Comparison of ENCODE assay signal across 10 mouse cellular contexts in the genomic region with DNA sequence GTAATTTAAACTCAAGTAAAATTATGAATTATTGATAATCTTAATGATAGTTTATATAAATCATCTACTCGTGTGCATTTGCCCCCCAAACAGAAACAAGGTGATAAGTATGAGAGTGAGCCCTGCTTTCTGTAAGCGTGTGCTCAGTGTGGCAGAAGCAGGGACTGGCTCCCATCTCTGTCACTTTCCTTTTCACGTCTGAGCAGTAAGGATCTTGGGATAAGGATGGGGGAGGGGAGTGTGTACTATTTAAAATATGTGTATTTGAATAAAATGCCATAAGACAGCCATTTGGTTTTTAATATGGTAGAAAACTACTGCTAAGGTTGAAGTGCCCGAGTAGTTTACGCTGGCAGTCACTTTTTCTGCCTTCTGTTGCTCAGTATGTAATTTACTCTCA. TPM values are rescaled to one million over a fixed set of nuclear protein-coding genes. Genes with fewer than 3 reads are reported as not detected.
DNase-seq lines count a peak whose midpoint lies in the region; ATAC-seq lines count a peak whose summit lies in the region.
"Had no signal": no experiment of that assay in that cellular context is flagged by ENCODE, and none has a peak within 500 bp of the region (broad histone marks: within the 10 kb centered on the region; RNA-seq: fewer than 3 reads in every experiment).

No protein-coding gene starts in this region.

- 0 out of 2 replicates have a peak overlapping the region, but pooled peaks have one; percentile 15 for H3K4me2 ChIP-seq in embryonic facial prominence, embryonic 14.5 days (ENCODE audit: low read depth, low read length)
- H3K4me2 ChIP-seq in hindbrain, embryonic 12.5 days (replicated peaks), result peak overlapping the region; percentile 35
- H3K4me2 ChIP-seq in neural tube, embryonic 12.5 days (replicated peaks), result 0 out of 2 replicates have a peak overlapping the region, but pooled peaks have one; percentile 14

- H3K27me3 ChIP-seq in embryonic facial prominence, embryonic 14.5 days (replicated peaks; ENCODE audit: control insufficient read depth, insufficient read depth, low read length), result no peaks in the 10 kb centered on the region
- no peaks in the 10 kb centered on the region for H3K27me3 ChIP-seq in embryonic facial prominence, embryonic 10.5 days (replicated peaks; ENCODE audit: low read depth, poor library complexity, severe bottlenecking)
- no peaks in the 10 kb centered on the region for H3K27me3 ChIP-seq in hindbrain, embryonic 12.5 days
- no peaks in the 10 kb centered on the region for H3K27me3 ChIP-seq in hindbrain, embryonic 10.5 days (ENCODE audit: insufficient read depth, poor library complexity, severe bottlenecking)
- H3K27me3 ChIP-seq in neural tube, embryonic 12.5 days (replicated peaks), result no peaks in the 10 kb centered on the region

- peaks cover 10% of the 10 kb centered on the region for H3K4me1 ChIP-seq in embryonic facial prominence, embryonic 14.5 days (ENCODE audit: control insufficient read depth, insufficient read depth, low read length)
- peaks cover 32% of the 10 kb centered on the region for H3K4me1 ChIP-seq in embryonic facial prominence, embryonic 10.5 days
- H3K4me1 ChIP-seq in hindbrain, embryonic 12.5 days, result peaks cover 23% of the 10 kb centered on the region
- peaks cover 40% of the 10 kb centered on the region for H3K4me1 ChIP-seq in hindbrain, embryonic 10.5 days (replicated peaks)
- H3K4me1 ChIP-seq in neural tube, embryonic 12.5 days, result peaks cover 23% of the 10 kb centered on the region

- no peak overlapping the region for H3K27ac ChIP-seq in embryonic facial prominence, embryonic 14.5 days (replicated peaks; ENCODE audit: low read depth, low read length)
- no peak overlapping the region for H3K27ac ChIP-seq in embryonic facial prominence, embryonic 10.5 days (replicated peaks)
- peak overlapping the region; percentile 30; the same call in 1 of the 2 replicates for H3K27ac ChIP-seq in hindbrain, embryonic 12.5 days
- no peak overlapping the region for H3K27ac ChIP-seq in hindbrain, embryonic 10.5 days
- no peak overlapping the region for H3K27ac ChIP-seq in neural tube, embryonic 12.5 days
- H3K27ac ChIP-seq: kidney, postnatal 0 days had no signal

- no peak for DNase-seq in embryonic facial prominence, embryonic 14.5 days (ENCODE audit: low spot score)
- DNase-seq in embryonic facial prominence, embryonic 10.5 days (ENCODE audit: low spot score), result no peak
- no peak for DNase-seq in hindbrain, embryonic 10.5 days (ENCODE audit: low spot score)
- DNase-seq in neural tube, embryonic 10.5 days (ENCODE audit: extremely low spot score, low spot score), result no peak
- no peak for DNase-seq in frontal cortex, postnatal 14 days (ENCODE audit: low spot score in 2 of 2)
- DNase-seq: liver had no signal

- no peak for ATAC-seq in embryonic facial prominence, embryonic 14.5 days (ENCODE audit: low read depth)
- ATAC-seq in hindbrain, embryonic 12.5 days (ENCODE audit: low FRiP score), result no peak
- ATAC-seq in neural tube, embryonic 12.5 days (ENCODE audit: low FRiP score, low read depth), result no peak
- ATAC-seq in erythroid progenitor cell, adult 5-6 weeks (replicated peaks; ENCODE audit: low FRiP score, poor library complexity, severe bottlenecking), result no peak

- no peaks in the 10 kb centered on the region for H3K9me3 ChIP-seq in embryonic facial prominence, embryonic 14.5 days (ENCODE audit: control insufficient read depth, low read length)
- H3K9me3 ChIP-seq in embryonic facial prominence, embryonic 10.5 days, result no peaks in the 10 kb centered on the region
- H3K9me3 ChIP-seq in hindbrain, embryonic 12.5 days (replicated peaks), result no peaks in the 10 kb centered on the region
- H3K9me3 ChIP-seq in hindbrain, embryonic 10.5 days, result no peaks in the 10 kb centered on the region
- H3K9me3 ChIP-seq in neural tube, embryonic 12.5 days, result no peaks in the 10 kb centered on the region

- H3K4me3 ChIP-seq in embryonic facial prominence, embryonic 14.5 days (ENCODE audit: low read depth, low read length), result no peak overlapping the region
- H3K4me3 ChIP-seq in embryonic facial prominence, embryonic 10.5 days, result no peak overlapping the region
- no peak overlapping the region for H3K4me3 ChIP-seq in hindbrain, embryonic 12.5 days
- H3K4me3 ChIP-seq in hindbrain, embryonic 10.5 days, result no peak overlapping the region
- H3K4me3 ChIP-seq in neural tube, embryonic 12.5 days, result no peak overlapping the region

- H3K36me3 ChIP-seq in embryonic facial prominence, embryonic 14.5 days (ENCODE audit: control insufficient read depth, insufficient read depth, low read length), result peaks cover 22% of the 10 kb centered on the region
- H3K36me3 ChIP-seq in embryonic facial prominence, embryonic 10.5 days (replicated peaks), result peaks cover 38% of the 10 kb centered on the region
- H3K36me3 ChIP-seq in hindbrain, embryonic 12.5 days, result peaks cover 7% of the 10 kb centered on the region; the same call in 1 of the 2 replicates
- peaks cover 32% of the 10 kb centered on the region for H3K36me3 ChIP-seq in hindbrain, embryonic 10.5 days
- H3K36me3 ChIP-seq in neural tube, embryonic 12.5 days, result peaks cover 9% of the 10 kb centered on the region; the same call in 1 of the 2 replicates

- WGBS in embryonic facial prominence, embryonic 14.5 days, result 58% methylated on average over 5 of the region's 5 CpGs
- 71% methylated on average over 5 of the region's 5 CpGs for WGBS in embryonic facial prominence, embryonic 10.5 days
- WGBS in hindbrain, embryonic 12.5 days, result 60% methylated on average over 5 of the region's 5 CpGs
- WGBS in hindbrain, embryonic 10.5 days, result 70% methylated on average over 5 of the region's 5 CpGs
- WGBS in neural tube, embryonic 12.5 days, result 71% methylated on average over 5 of the region's 5 CpGs

- H3K9ac ChIP-seq in embryonic facial prominence, embryonic 14.5 days (ENCODE audit: low read depth, low read length), result no peak overlapping the region
- no peak overlapping the region for H3K9ac ChIP-seq in hindbrain, embryonic 12.5 days
- no peak overlapping the region for H3K9ac ChIP-seq in neural tube, embryonic 12.5 days

RNA-seq across cellular contexts. Expression of a gene that starts 29.2 kb away (rescaled TPM):
- polyA plus RNA-seq in embryonic facial prominence, embryonic 14.5 days (2014; fragmentation: Nextera tagmentation; extraction: Ambion mirVana), result 33.5 and 33.9 TPM in 2 replicates
- 48.0 and 50.9 TPM in 2 replicates for polyA plus RNA-seq in embryonic facial prominence, embryonic 10.5 days (2016; fragmentation: Nextera tagmentation; extraction: Ambion mirVana)
- 63.8 and 77.2 TPM in 2 replicates for polyA plus RNA-seq in hindbrain, embryonic 12.5 days (2016; fragmentation: Nextera tagmentation; extraction: Ambion mirVana)
- polyA plus RNA-seq in hindbrain, embryonic 10.5 days (2016; fragmentation: Nextera tagmentation; extraction: Ambion mirVana), result 41.8 and 47.2 TPM in 2 replicates
- 49.2 and 56.4 TPM in 2 replicates for polyA plus RNA-seq in neural tube, embryonic 12.5 days (2016; fragmentation: Nextera tagmentation; extraction: Ambion mirVana)
- 260 and 305 TPM in 2 replicates for total RNA-seq in erythroid progenitor cell, adult 5-6 weeks (2015; ENCODE audit: low replicate concordance)
- total RNA-seq in erythroid progenitor cell, adult 5-6 weeks (2017; ENCODE audit: low replicate concordance), result 311 and 332 TPM in 2 replicates
